Mouse (Mus musculus) myocyte (in vitro differentiated cells): Measurements from ENCODE around the gene Dusp12. TPM values are rescaled to one million over a fixed set of nuclear protein-coding genes. Genes with fewer than 3 reads are reported as not detected.

ENCODE experiments used
- H3K27me3 ChIP-seq: one replicate; pipeline ENCODE4 v1.6.1; 2011; ENCODE audit not compliant: control insufficient read depth, insufficient read depth, insufficient read length
- H3K36me3 ChIP-seq: one replicate; pipeline ENCODE4 v1.6.1; 2011; ENCODE audit not compliant: control insufficient read depth, insufficient read depth
- H3K4me2 ChIP-seq: one replicate; pipeline ENCODE4 v1.6.1; 2011; ENCODE audit warnings: low read depth, control low read depth
- H3K4me3 ChIP-seq: one replicate; pipeline ENCODE4 v1.5.1; 2011; ENCODE audit warnings: mild to moderate bottlenecking, control low read depth, moderate library complexity
- H3K79me2 ChIP-seq: one replicate; pipeline ENCODE4 v1.6.1; 2011; ENCODE audit not compliant: control insufficient read depth, insufficient read depth
- H3ac ChIP-seq: one replicate; pipeline ENCODE4 v1.6.1; 2011; ENCODE audit not compliant: control insufficient read depth, insufficient read length
- CEBPB ChIP-seq: IDR thresholded peaks from 2 replicates; pipeline ENCODE4 v1.6.1; 2011; ENCODE audit warnings: mild to moderate bottlenecking, moderate library complexity; ENCODE audit not compliant: poor library complexity, insufficient read depth, severe bottlenecking
- E2F4 ChIP-seq: IDR thresholded peaks from one replicate; pipeline ENCODE4 v1.6.1; 2011; ENCODE audit warnings: mild to moderate bottlenecking, control low read depth, moderate library complexity; ENCODE audit not compliant: insufficient read depth
- MAX ChIP-seq: IDR thresholded peaks from one replicate; pipeline ENCODE4 v1.6.1; 2011; ENCODE audit warnings: low read depth, mild to moderate bottlenecking, control low read depth
- MYOD1 ChIP-seq, 3 experiments: IDR thresholded peaks; one replicate each; pipeline ENCODE4 v1.6.1; 2011; ENCODE audit warnings: control low read depth in 2 of 3, low read depth in 2 of 3, mild to moderate bottlenecking in 2 of 3, moderate library complexity in 1 of 3; ENCODE audit not compliant: insufficient read length in 2 of 3, control insufficient read depth in 1 of 3
- MYOG ChIP-seq, 3 experiments: IDR thresholded peaks; one replicate each; pipeline ENCODE4 v1.6.1; 2011; ENCODE audit warnings: control low read depth in 2 of 3, low read depth in 2 of 3, mild to moderate bottlenecking in 2 of 3; ENCODE audit not compliant: insufficient read length in 2 of 3, control insufficient read depth in 1 of 3, insufficient read depth in 1 of 3
- POLR2A ChIP-seq: IDR thresholded peaks from one replicate; pipeline ENCODE4 v1.6.1; 2011; ENCODE audit warnings: low read depth, mild to moderate bottlenecking, control low read depth, moderate library complexity; ENCODE audit not compliant: insufficient read length
- POLR2AphosphoS2 ChIP-seq: IDR thresholded peaks from one replicate; pipeline ENCODE4 v1.6.1; 2011; ENCODE audit warnings: low read depth, control low read depth; ENCODE audit not compliant: insufficient read length
- REST ChIP-seq: IDR thresholded peaks from one replicate; pipeline ENCODE4 v1.6.1; 2011; ENCODE audit warnings: mild to moderate bottlenecking, control low read depth, moderate library complexity; ENCODE audit not compliant: insufficient read depth, insufficient read length
- SRF ChIP-seq: IDR thresholded peaks from one replicate; pipeline ENCODE4 v1.6.1; 2011; ENCODE audit warnings: low read depth; ENCODE audit not compliant: control insufficient read depth, insufficient read length
- TCF12 ChIP-seq: IDR thresholded peaks from one replicate; pipeline ENCODE4 v1.6.1; 2011; ENCODE audit warnings: mild to moderate bottlenecking, control low read depth; ENCODE audit not compliant: poor library complexity, insufficient read depth, severe bottlenecking
- TCF3 ChIP-seq: IDR thresholded peaks from one replicate; pipeline ENCODE4 v1.6.1; 2011; ENCODE audit warnings: low read depth, control low read depth; ENCODE audit not compliant: insufficient read length
- USF1 ChIP-seq: IDR thresholded peaks from one replicate; pipeline ENCODE4 v1.6.1; 2011; ENCODE audit warnings: low read depth, mild to moderate bottlenecking, control low read depth, moderate library complexity
- polyA plus RNA-seq: library from polyadenylated mRNA; unstranded; fragments of >200 nt; fragmentation: generic; extraction: Trizol; gene quantifications from one replicate; pipeline ENCODE4 v1.2.1, GENCODE M21; 2012; ENCODE audit warnings: missing spikeins

Dusp12 gene
- polyA plus RNA-seq, 1 experiment = 26.8 TPM

GRCm38 (mm10) chr1:170868905-170869283 lies 16.4 kb downstream of the Dusp12 start:
- Histone ChIP-seq H3K4me3 (peak overlapping the region; percentile 97), H3K79me2 (peaks cover 37% of the 10 kb centered on the region), H3K27me3 (no peaks in the 10 kb centered on the region), H3K36me3 (no peaks in the 10 kb centered on the region), H3ac (peak overlapping the region; percentile 48), H3K4me2 (peak overlapping the region; percentile 71)
- no peak for TF ChIP-seq E2F4
- no peak for TF ChIP-seq POLR2A
- no peak for TF ChIP-seq POLR2AphosphoS2
- TF ChIP-seq MYOG (IDR thresholded peaks at IDR 0.05; ENCODE audit: control insufficient read depth in 1 of 3, insufficient read depth in 1 of 3, insufficient read length in 2 of 3, low read depth in 2 of 3) = no peak
- TF ChIP-seq REST = no peak
- TF ChIP-seq TCF3 = no peak
- no peak for TF ChIP-seq CEBPB
- TF ChIP-seq MYOD1 (IDR thresholded peaks at IDR 0.05; ENCODE audit: control insufficient read depth in 1 of 3, insufficient read length in 2 of 3, low read depth in 2 of 3) = no peak
- no peak for TF ChIP-seq MAX
- TF ChIP-seq SRF = no peak
- TF ChIP-seq USF1 = no peak
- TF ChIP-seq TCF12 = no peak

GRCm38 (mm10) chr1:170868107-170868904 lies 17.0 kb downstream of the Dusp12 start:
- TF ChIP-seq TCF12 = no peak
- TF ChIP-seq REST = no peak
- TF ChIP-seq USF1 = no peak
- TF ChIP-seq POLR2A = peak; percentile 65
- TF ChIP-seq POLR2AphosphoS2 = peak; percentile 65
- TF ChIP-seq CEBPB = peak; percentile 90
- TF ChIP-seq SRF = no peak
- TF ChIP-seq MYOG (IDR thresholded peaks at IDR 0.05; ENCODE audit: control insufficient read depth in 1 of 3, insufficient read depth in 1 of 3, insufficient read length in 2 of 3, low read depth in 2 of 3) = no peak
- peak; percentile 96 for TF ChIP-seq MAX
- no peak for TF ChIP-seq TCF3
- no peak for TF ChIP-seq MYOD1 (IDR thresholded peaks at IDR 0.05; ENCODE audit: control insufficient read depth in 1 of 3, insufficient read length in 2 of 3, low read depth in 2 of 3)
- H3K79me2 ChIP-seq = peaks cover 43% of the 10 kb centered on the region
- no peaks in the 10 kb centered on the region for H3K36me3 ChIP-seq
- peak overlapping the region; percentile 97 for H3K4me3 ChIP-seq
- H3K4me2 ChIP-seq = peak overlapping the region; percentile 71
- no peaks in the 10 kb centered on the region for H3K27me3 ChIP-seq
- H3ac ChIP-seq = peak overlapping the region; percentile 48

- H3K79me2 ChIP-seq = peaks cover 49% of the 10 kb centered on the region
- TF ChIP-seq MAX (no peak), SRF (peak; percentile 32), MYOD1 (IDR thresholded peaks at IDR 0.05; ENCODE audit: control insufficient read depth in 1 of 3, insufficient read length in 2 of 3, low read depth in 2 of 3) (peak in 1 of 3 experiments; percentile 0), MYOG (IDR thresholded peaks at IDR 0.05; ENCODE audit: control insufficient read depth in 1 of 3, insufficient read depth in 1 of 3, insufficient read length in 2 of 3, low read depth in 2 of 3) (no peak), CEBPB (no peak), POLR2AphosphoS2 (peak; percentile 85), USF1 (no peak), POLR2A (peak; percentile 73), TCF3 (no peak), REST (no peak), E2F4 (peak; percentile 62), TCF12 (no peak)
- H3K27me3 ChIP-seq = no peaks in the 10 kb centered on the region
- peak within 1 kb of the TSS; percentile 48 for H3ac ChIP-seq
- no peaks in the 10 kb centered on the region for H3K36me3 ChIP-seq
- H3K4me2 ChIP-seq = peak within 1 kb of the TSS; percentile 74
- H3K4me3 ChIP-seq = peak within 1 kb of the TSS; percentile 97
Measured at GRCm38 (mm10) chr1:170867691-170868105, 17.6 kb downstream of the Dusp12 start, which contains the start of gene Atf6. Gene Atf6, minus strand, starts transcription at chr1:170867771.

GRCm38 (mm10) chr1:170866992-170867690 lies 18.2 kb downstream of the Dusp12 start:
- Histone ChIP-seq H3K4me3 (peak overlapping the region; percentile 97), H3K4me2 (peak overlapping the region; percentile 74), H3K36me3 (no peaks in the 10 kb centered on the region), H3K27me3 (no peaks in the 10 kb centered on the region), H3K79me2 (peaks cover 54% of the 10 kb centered on the region), H3ac (peak overlapping the region; percentile 48)
- peak in 1 of 3 experiments; percentile 19 for TF ChIP-seq MYOG (IDR thresholded peaks at IDR 0.05; ENCODE audit: control insufficient read depth in 1 of 3, insufficient read depth in 1 of 3, insufficient read length in 2 of 3, low read depth in 2 of 3)
- peak in 2 of 3 experiments; percentile 17 to 21 for TF ChIP-seq MYOD1 (IDR thresholded peaks at IDR 0.05; ENCODE audit: control insufficient read depth in 1 of 3, insufficient read length in 2 of 3, low read depth in 2 of 3)
- no peak for TF ChIP-seq REST
